Mouse (Mus musculus): ENCODE measurements at regions not wholly inside any gene's neighbourhood (a gene's known extent, or its start where the extent isn't known, plus 50 kb on each side); places are given as distances from the start of the nearest gene placed in this dataset.

GRCm38 (mm10) chr13:44260039-44260438, 469.2 kb upstream of the Jarid2 start:
- H3K27me3 ChIP-seq (ENCODE audit: control insufficient read depth, insufficient read depth, low read length, poor library complexity, severe bottlenecking) = no peaks in the 10 kb centered on the region
- H3K36me3 ChIP-seq (ENCODE audit: control insufficient read depth, insufficient read depth, low read length, poor library complexity, severe bottlenecking) = no peaks in the 10 kb centered on the region
- DNase-seq (ENCODE audit: low read depth, low spot score) = no peak

GRCm38 (mm10) chr13:44260637-44261333, 468.5 kb upstream of the Jarid2 start:
- DNase-seq (ENCODE audit: low read depth, low spot score) = no peak

GRCm38 (mm10) chr13:44272746-44273524, 456.3 kb upstream of the Jarid2 start:
- Histone ChIP-seq H3K36me3 (ENCODE audit: control insufficient read depth, insufficient read depth, low read length, poor library complexity, severe bottlenecking) (no peaks in the 10 kb centered on the region), H3K27me3 (ENCODE audit: control insufficient read depth, insufficient read depth, low read length, poor library complexity, severe bottlenecking) (no peaks in the 10 kb centered on the region)
- DNase-seq (ENCODE audit: low read depth, low spot score) = no peak

More at GRCm38 (mm10) chr13:44260637-44261333, 468.5 kb upstream of the Jarid2 start:
- Histone ChIP-seq H3K36me3 (ENCODE audit: control insufficient read depth, insufficient read depth, low read length, poor library complexity, severe bottlenecking) (no peaks in the 10 kb centered on the region), H3K27me3 (ENCODE audit: control insufficient read depth, insufficient read depth, low read length, poor library complexity, severe bottlenecking) (no peaks in the 10 kb centered on the region)

GRCm38 (mm10) chr13:44277952-44278351, 451.3 kb upstream of the Jarid2 start:
- Histone ChIP-seq H3K27me3 (ENCODE audit: control insufficient read depth, insufficient read depth, low read length, poor library complexity, severe bottlenecking) (no peaks in the 10 kb centered on the region), H3K36me3 (ENCODE audit: control insufficient read depth, insufficient read depth, low read length, poor library complexity, severe bottlenecking) (no peaks in the 10 kb centered on the region)
- DNase-seq (ENCODE audit: low read depth, low spot score) = no peak

GRCm38 (mm10) chr13:44279036-44279435, 450.2 kb upstream of the Jarid2 start:
- Histone ChIP-seq H3K36me3 (ENCODE audit: control insufficient read depth, insufficient read depth, low read length, poor library complexity, severe bottlenecking) (no peaks in the 10 kb centered on the region), H3K27me3 (ENCODE audit: control insufficient read depth, insufficient read depth, low read length, poor library complexity, severe bottlenecking) (no peaks in the 10 kb centered on the region)
- no peak for DNase-seq (ENCODE audit: low read depth, low spot score)

- Histone ChIP-seq H3K36me3 (ENCODE audit: control insufficient read depth, insufficient read depth, low read length, poor library complexity, severe bottlenecking) (no peaks in the 10 kb centered on the region), H3K27me3 (ENCODE audit: control insufficient read depth, insufficient read depth, low read length, poor library complexity, severe bottlenecking) (no peaks in the 10 kb centered on the region)
- no peak for DNase-seq (ENCODE audit: low read depth, low spot score)
Observed at GRCm38 (mm10) chr13:44280296-44280695, 449.0 kb upstream of the Jarid2 start.

GRCm38 (mm10) chr13:44281796-44282195, 447.5 kb upstream of the Jarid2 start:
- Histone ChIP-seq H3K36me3 (ENCODE audit: control insufficient read depth, insufficient read depth, low read length, poor library complexity, severe bottlenecking) (no peaks in the 10 kb centered on the region), H3K27me3 (ENCODE audit: control insufficient read depth, insufficient read depth, low read length, poor library complexity, severe bottlenecking) (no peaks in the 10 kb centered on the region)
- no peak for DNase-seq (ENCODE audit: low read depth, low spot score)

GRCm38 (mm10) chr13:44282306-44282705, 447.0 kb upstream of the Jarid2 start:
- DNase-seq (ENCODE audit: low read depth, low spot score) = no peak
- Histone ChIP-seq H3K27me3 (ENCODE audit: control insufficient read depth, insufficient read depth, low read length, poor library complexity, severe bottlenecking) (no peaks in the 10 kb centered on the region), H3K36me3 (ENCODE audit: control insufficient read depth, insufficient read depth, low read length, poor library complexity, severe bottlenecking) (no peaks in the 10 kb centered on the region)

GRCm38 (mm10) chr13:44282731-44283571, 446.3 kb upstream of the Jarid2 start:
- DNase-seq (ENCODE audit: low read depth, low spot score) = no peak
- no peaks in the 10 kb centered on the region for H3K36me3 ChIP-seq (ENCODE audit: control insufficient read depth, insufficient read depth, low read length, poor library complexity, severe bottlenecking)
- H3K27me3 ChIP-seq (ENCODE audit: control insufficient read depth, insufficient read depth, low read length, poor library complexity, severe bottlenecking) = no peaks in the 10 kb centered on the region

GRCm38 (mm10) chr13:44285881-44286280, 443.4 kb upstream of the Jarid2 start:
- DNase-seq (ENCODE audit: low read depth, low spot score) = no peak
- no peaks in the 10 kb centered on the region for H3K36me3 ChIP-seq (ENCODE audit: control insufficient read depth, insufficient read depth, low read length, poor library complexity, severe bottlenecking)
- no peaks in the 10 kb centered on the region for H3K27me3 ChIP-seq (ENCODE audit: control insufficient read depth, insufficient read depth, low read length, poor library complexity, severe bottlenecking)

- Histone ChIP-seq H3K36me3 (ENCODE audit: control insufficient read depth, insufficient read depth, low read length, poor library complexity, severe bottlenecking) (no peaks in the 10 kb centered on the region), H3K27me3 (ENCODE audit: control insufficient read depth, insufficient read depth, low read length, poor library complexity, severe bottlenecking) (no peaks in the 10 kb centered on the region)
- DNase-seq (ENCODE audit: low read depth, low spot score) = peak; percentile 39
Observed at GRCm38 (mm10) chr13:44290199-44290598, 439.1 kb upstream of the Jarid2 start.

GRCm38 (mm10) chr13:44292476-44293056, 436.7 kb upstream of the Jarid2 start:
- Histone ChIP-seq H3K36me3 (ENCODE audit: control insufficient read depth, insufficient read depth, low read length, poor library complexity, severe bottlenecking) (no peaks in the 10 kb centered on the region), H3K27me3 (ENCODE audit: control insufficient read depth, insufficient read depth, low read length, poor library complexity, severe bottlenecking) (no peaks in the 10 kb centered on the region)
- peak; percentile 55 for DNase-seq (ENCODE audit: low read depth, low spot score)

- Histone ChIP-seq H3K36me3 (ENCODE audit: control insufficient read depth, insufficient read depth, low read length, poor library complexity, severe bottlenecking) (no peaks in the 10 kb centered on the region), H3K27me3 (ENCODE audit: control insufficient read depth, insufficient read depth, low read length, poor library complexity, severe bottlenecking) (no peaks in the 10 kb centered on the region)
- DNase-seq (ENCODE audit: low read depth, low spot score) = no peak
Observed at GRCm38 (mm10) chr13:44293736-44294416, 435.4 kb upstream of the Jarid2 start.

- no peak for DNase-seq (ENCODE audit: low read depth, low spot score)
- no peaks in the 10 kb centered on the region for H3K36me3 ChIP-seq (ENCODE audit: control insufficient read depth, insufficient read depth, low read length, poor library complexity, severe bottlenecking)
- no peaks in the 10 kb centered on the region for H3K27me3 ChIP-seq (ENCODE audit: control insufficient read depth, insufficient read depth, low read length, poor library complexity, severe bottlenecking)
Observed at GRCm38 (mm10) chr13:44295621-44296020, 433.7 kb upstream of the Jarid2 start.

All from splenic B cell, adult 2 months (primary cell).